Mouse (Mus musculus) monocyte, adult 5-6 weeks (primary cell): ENCODE results near the gene Grap2. TPM values are rescaled to one million over a fixed set of nuclear protein-coding genes. Genes with fewer than 3 reads are reported as not detected.

ENCODE experiments used
- ATAC-seq: fragments of 153-309, 156-312 bp; replicated peaks from 2 replicates; pipeline ENCODE4 v1.8.0; 2017; ENCODE audit warnings: mild to moderate bottlenecking; ENCODE audit not compliant: low TSS enrichment, insufficient number of reproducible peaks, severe bottlenecking, poor library complexity, low FRiP score
- total RNA-seq: library from RNA; stranded (forward); fragments of 200-1000, 200-491, 200-594 nt; gene quantifications from 3 replicates; pipeline ENCODE4 v1.2.3, GENCODE M21; 2017

The Grap2 gene
- total RNA-seq, 1 experiment from 2014 or later, result 29.1 TPM

DNA sequence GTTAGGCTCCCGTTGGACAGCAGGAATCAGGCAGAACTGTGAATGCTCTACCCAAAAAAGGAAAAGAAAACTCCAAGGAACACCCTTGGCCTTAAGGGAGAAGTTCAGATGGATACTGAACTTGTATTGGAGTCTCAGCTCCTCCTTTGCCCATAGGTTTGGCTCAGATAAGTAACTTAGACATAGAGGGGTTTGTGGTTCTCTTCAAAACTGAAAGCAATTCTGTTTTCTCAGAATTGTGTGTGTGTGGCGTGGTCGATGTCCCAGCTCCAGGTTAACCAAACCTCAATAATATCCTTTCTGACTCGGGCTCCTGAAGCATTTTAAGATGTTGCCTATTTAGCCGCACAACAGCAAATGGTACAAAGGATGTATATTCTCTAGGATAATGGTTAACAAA is 18.2 kb downstream of the Grap2 start:
- no peak for ATAC-seq

DNA sequence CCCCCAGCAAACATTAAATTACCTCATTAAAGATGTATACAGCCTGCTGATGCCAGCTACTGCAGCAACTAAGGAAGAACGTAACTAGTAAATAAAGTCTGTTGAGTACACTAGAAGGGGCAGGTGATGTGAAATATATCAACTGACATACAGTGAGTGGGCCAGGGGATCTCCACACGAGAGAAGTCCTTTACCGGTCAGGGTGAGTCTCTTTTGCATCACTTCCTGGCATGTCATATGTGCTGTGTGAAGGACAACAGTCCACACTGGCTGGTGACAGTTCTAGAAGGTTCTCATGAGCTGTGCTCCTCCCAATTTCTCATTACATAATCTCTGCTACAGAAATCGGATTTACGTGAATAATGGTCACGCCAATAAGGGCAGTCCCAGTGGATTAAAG is 20.3 kb downstream of the Grap2 start:
- no peak for ATAC-seq

DNA sequence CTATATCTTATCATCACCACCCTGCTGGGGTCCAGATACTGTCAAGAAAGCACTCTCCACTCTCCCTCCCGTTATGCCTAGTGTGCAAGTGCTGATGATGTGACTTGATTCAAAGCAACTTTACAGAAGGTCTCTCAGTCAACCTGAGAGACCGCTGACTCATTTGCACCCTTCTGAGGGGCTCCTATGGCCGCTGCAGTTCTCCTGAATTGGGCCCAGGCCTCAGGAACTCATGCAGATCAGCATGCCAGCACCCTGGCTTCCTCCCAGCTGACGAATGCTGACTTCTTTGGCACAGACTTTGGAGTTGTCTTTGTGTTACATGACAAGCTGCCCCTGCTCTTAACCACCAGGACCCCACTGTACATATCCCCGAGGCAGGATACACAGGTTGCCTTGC is 21.5 kb downstream of the Grap2 start:
- no peak for ATAC-seq

DNA sequence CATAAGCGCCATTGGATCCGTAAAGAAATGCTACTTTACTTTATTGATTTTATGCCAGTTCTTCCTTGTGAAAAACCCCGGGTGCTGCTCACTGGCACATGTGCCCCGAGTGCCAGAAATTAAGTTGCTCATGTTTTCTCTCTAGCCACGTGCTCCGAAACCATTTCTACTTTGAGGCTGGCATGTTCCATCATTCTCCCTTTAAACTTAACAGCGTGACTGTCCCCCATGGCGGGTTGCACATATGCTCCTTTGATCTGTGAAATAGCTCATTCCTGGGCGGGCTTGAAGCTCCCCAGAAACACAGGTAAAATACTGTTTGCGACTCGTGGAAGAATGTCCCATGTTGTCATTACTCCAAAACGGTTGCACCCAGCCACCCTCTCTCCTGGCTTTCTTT is 26.4 kb downstream of the Grap2 start:
- no peak for ATAC-seq

DNA sequence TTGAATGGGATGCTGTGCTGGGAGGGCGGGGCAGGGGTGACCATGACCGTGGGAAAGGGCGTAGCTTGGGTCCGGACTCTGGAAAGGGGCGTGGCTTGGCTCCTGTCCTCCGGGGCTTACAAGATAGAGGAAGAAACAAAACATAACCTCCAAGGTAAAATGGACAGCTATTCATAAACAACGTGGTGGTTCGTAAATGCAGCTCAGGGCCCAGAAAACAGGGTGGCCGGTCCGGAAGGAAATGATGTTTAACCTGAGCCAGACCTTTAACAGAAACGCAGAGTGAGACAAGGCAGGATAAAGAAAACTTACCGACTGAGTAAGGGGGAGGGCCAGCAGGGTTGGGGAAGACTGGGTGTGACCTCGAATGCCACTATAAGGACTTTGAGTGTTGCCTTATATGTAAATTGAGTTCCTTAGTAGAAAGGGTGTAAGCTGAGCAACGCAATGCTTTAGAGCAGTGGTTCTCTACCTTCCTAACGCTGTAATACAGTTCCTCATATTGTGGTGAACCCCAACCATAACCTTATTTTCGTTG is 26.9 kb downstream of the Grap2 start:
- ATAC-seq, result peak; percentile 88

DNA sequence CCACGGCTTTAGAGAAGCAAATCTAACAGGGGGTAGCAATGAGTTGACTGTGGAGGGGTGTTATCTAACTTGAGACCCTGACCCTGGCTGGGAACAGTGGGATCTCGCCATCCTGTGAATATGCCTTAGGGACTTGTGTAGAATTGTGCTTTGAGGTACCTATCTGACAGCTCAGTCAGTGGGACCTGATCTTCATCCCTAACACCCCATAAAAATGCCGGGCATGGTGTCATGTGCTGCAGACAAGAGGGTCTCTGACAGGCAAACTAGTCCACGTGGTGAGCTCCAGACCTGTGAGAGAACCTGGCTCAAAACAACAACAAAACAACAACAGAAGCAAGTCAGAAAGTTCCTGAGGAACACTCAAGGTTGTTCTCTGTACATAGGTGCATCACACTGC is 27.4 kb downstream of the Grap2 start:
- no peak for ATAC-seq

DNA sequence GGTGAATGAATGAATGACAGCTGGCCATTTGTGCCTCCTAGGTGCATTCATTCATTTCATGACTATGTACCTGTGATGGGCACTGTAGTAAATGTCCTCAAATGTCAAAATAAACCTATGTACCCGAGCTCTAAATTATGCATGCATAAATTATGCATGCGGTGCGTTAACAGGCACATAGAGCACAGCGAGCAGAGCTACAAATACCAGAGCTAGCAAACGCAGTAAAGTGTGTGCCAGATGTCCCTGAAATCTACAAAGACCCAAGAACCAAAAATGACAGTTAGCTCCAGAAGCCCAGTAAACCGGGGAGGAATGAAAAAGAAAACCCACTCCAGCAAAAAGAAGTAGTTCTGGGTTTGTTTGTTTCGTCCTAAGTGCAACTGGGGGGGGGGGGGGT is 29.1 kb downstream of the Grap2 start:
- no peak for ATAC-seq

DNA sequence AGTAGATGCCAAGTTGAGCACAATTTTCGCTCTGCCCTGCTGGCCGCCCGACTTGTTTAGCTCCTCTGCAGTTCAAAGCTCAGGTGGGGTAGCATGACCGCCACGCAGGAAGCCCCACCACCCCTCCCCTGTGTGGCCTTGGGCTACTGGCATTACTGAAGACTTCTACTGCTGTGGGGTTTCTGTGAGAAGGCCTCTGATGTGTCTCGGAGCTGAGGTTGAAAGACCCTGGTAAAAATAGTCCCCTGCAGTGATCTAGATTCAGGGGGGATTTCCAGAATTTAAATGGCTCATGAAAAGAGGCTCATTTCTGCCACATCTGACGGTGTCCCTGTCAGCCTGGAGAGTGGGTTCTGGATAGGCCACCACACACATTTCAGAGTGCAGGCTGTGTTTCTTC is 30.1 kb downstream of the Grap2 start:
- ATAC-seq, result no peak

DNA sequence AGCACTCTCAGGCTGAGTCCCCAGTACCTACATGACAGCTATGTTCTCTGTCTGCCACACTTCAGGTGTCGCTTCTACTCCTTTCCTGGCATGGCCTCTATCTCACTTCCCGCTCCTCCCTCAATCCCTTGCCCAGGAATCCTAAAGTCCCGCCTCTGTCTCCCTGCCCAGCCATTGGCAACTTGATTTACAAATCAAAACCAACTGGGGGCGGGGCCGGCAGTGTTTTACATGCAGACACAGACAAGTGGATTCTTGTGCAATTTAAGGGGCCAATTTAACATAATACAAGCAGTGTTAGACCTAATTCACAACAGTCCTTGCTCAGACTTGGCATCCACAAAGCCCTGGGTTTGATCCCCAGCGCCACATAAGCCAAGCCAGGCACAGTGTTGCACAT is 31.6 kb downstream of the Grap2 start:
- no peak for ATAC-seq

DNA sequence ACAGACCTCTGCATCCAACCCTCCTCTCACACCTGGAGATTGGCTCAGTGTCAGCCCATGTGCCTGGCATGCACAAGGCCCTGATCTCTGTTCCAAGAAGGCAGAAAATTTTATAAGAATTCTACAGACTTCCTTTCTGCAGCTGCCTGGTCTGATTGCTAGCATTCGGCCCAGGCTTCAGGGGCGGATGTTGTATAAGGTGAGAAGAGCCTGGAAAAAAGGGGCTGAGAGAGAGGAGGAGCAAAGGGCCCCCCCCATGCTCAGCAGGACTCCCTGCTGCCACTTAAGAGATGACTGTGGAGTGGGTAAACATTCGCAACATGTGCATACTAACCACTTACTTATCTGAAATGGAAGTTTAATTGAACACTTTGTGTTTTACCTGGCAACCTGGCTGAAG is 35.6 kb downstream of the Grap2 start:
- no peak for ATAC-seq

DNA sequence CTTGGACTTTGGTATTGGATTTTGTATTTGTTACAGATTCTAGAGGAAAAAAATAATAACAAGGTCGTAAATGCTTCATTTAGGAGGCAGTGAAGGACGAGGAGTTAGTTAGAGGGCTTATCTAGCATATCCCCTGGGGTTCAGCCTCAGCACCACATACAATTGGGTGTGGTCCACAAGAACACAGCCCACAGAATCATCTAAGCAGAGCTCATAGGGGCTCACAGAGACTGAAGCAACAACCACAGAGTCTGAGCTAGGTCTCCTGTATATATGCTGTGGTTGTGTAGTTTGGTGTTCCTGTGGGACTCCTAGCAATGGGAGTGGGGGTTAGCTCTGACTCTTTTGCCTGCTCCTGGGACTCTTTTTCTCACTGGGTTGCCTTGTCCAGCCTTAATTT is 37.9 kb downstream of the Grap2 start:
- ATAC-seq, result no peak

DNA sequence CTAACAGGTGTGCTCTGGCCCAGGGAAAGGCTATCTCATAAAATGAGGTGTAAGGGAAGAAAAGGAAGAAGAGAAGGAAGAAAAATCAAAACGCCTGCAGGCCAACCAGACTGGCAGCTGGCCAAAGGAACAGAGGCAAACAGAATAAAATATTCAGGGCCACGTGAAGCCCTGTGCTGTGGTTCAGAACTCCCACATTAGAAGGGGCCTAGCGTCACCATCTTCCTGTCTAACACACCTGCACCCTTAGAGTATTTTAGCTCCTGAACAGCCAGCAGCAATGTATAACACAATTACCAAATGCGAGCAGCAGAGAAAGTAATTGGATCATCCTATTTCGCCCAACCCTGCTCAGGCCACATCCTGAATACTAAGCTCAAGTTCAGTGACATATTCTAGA is 39.1 kb downstream of the Grap2 start:
- no peak for ATAC-seq

DNA sequence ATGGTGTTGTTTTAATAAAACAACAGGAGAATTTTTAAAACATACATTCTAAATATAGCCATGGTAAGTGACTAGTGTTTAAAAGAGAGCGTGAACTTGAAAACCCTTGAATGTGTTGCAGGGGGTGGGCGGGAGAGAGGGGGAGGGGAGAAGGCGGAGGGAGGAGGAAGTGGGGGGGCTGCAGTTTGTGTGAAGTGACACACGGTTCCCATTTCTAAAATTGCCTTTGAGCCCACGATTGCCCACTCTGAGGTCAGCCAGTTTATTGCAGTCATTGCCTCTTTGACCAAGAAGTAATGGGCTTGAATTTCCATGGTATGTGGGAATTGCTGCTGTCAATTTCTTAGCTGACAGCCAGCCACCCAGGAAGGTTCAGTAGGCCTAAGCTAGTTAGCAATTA is 41.5 kb downstream of the Grap2 start:
- 0 out of 2 replicates have a peak, but pooled peaks have one; percentile 13 for ATAC-seq

DNA sequence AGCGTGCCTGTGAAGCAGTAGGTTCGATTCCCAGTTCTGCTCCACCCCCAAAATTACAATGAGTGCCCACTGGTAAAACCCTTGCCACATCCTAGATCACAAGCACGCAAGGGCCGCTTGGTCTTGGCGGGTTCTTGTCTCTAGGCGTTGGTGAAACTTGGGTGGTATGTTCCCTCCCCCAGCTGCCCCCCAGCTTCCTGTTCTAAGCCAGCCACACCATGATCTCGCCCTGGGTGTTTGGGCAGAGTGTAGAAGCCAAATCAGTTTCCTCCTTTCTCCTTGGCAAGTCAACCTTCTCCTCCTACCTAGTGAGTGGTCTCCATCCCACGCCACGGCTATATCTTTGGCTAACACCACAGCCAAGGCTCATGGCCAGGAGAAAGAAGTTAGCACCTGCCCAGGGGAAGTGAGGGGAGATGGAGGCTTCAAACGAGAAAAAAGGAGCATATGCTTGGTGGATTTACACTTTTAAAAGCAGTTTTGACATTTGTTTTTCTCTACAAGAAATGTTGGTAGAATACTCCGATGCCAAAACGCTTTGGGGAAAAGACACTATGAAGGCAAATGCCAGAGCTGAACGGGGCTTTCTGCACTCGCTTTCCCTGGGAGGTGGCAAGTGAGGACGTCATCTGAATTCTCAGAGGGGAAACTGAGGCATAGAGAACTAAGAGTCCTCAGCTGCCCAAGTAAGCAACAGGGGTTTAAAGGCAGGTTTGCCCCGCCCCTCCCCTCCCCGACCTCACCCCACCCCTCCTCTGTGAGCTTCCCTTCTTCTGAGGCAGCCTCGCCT is 42.3 kb downstream of the Grap2 start:
- peak; percentile 46 for ATAC-seq

DNA sequence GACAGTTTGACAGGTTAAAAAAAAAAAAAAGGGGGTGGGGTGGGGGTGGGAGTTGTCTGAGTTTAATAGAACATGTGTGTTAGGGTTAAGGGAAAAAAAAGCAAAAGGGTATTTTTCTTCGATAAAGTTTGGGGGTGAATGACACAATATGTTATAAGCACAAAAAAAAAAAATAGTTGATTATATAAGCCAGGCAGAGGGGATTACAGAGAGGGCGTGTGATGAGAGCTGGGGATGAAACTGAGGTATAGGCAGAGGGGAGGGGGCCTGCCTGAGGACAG is 42.8 kb downstream of the Grap2 start:
- ATAC-seq, result no peak

DNA sequence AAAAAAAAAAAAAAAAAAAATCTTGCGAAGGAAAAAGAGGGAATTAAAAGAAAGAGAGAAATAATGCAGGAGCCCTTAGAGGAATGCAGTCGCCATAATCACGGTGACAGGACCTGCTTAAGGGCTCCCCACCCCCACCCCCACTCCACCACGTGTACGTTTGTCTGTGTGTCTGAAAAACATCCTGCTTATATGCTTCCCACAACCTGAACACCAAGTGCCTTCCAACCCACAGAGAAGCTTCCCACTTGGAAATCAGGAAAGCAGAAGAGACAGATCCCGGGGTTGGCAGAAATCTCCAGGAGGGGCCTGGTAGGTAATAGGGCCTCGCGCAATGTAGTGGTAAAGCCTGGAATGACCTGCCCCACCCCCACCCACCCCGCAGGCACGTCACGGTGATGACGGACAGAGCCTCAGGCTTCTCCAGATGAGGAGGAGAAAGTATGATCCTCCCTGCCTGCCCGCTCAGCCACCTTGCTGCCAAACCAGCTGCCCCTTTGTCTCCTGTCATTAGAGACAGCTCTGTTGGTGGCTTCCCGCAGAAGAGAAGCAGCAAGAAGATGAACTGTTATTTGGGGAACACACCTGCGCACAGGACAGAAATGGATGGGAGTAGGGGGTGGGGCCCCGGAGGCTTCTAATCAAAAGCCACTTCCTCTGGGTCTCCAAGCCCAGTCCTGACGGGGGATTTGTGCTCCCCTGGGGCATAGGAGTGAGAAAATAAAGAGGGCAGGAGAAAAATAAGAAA is 43.4 kb downstream of the Grap2 start:
- no peak for ATAC-seq

DNA sequence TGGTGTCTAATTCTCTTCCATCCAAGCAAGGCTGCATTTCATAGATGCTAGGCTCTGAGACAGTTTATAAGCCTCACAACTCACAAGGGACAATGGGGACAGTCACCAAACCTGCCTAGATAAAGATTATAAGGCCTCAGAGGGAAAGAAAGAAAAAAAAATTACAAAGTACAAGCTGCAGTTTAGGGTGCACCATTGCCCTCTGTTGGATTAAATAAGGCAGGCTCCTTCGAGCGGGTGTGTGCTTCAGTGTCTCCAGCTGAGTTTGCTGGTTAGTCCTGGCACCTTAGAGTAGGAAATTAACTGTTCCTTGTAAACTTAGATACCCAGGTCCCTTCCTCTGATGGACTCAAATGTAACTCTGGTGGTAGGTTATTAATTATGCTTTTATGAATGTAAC is 45.4 kb downstream of the Grap2 start:
- no peak for ATAC-seq

DNA sequence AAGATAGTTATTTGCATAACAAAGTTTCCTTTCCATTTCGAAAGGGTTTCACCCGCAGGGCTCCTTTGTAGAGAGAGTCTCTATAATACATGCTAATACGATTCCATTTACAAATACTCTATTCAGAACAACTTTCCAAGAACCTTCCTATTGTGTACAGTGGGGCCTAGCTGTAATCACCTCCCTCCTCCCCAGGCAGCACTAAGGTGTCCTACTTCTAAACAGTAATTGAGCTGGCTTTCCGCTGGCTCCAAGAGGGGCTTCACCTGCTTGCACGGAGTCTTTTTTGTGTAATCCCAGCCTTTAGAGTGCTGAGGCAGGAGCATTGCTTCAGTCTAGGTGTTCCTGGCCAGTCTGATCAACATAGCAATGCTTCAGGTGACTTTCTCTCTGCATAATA is 46.8 kb downstream of the Grap2 start:
- no peak for ATAC-seq

DNA sequence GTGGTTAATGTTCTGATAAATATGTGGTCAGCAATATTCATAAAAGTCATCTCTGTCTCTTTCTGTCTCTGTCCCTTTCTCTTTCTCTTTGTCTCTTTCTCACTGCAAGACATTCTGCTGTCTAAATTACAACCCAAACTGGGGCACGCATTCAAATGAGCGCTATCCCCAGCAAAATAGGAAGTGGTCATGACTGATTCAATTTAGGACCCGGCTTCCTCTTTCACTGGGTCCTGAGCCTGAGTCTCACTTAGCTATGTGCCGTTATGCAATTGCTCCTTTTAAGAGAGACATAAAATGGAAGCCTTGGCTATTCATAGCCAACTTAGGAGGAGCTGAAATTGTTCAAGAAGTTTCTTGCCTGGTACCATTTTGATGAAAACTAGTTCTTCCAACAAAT is 47.4 kb downstream of the Grap2 start:
- ATAC-seq, result peak; percentile 91

DNA sequence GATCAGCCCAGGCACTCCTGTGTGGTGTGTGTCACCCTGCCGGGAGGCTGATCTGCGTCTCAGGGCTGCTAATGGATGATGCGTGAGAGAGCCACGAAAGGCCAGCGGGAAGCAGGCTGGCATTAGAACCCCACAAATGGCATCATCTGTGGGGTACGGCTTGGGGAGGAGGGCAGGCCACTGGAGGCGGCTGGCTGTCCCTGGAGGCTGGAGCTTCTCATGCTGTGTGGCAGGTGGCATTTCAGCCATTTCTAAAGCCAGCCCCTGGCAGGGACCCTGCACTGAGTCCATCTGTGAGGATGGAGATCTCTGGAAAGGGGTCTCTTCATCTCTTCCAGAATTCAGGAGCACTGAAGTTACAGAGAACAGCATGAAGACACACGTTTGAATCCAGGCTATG is 48.0 kb downstream of the Grap2 start:
- no peak for ATAC-seq
